Mouse (Mus musculus) megakaryocyte, embryonic 14.5 days (primary cell): Measurements from ENCODE around the gene Cyp11a1. TPM values are rescaled to one million over a fixed set of nuclear protein-coding genes. Genes with fewer than 3 reads are reported as not detected.

Experiments used
- H3K27me3 ChIP-seq: replicated peaks from 2 replicates; pipeline ENCODE3; 2012; ENCODE audit warnings: inconsistent platforms
- H3K36me3 ChIP-seq: replicated peaks from 2 replicates; pipeline ENCODE3; 2012; ENCODE audit warnings: low read length, inconsistent platforms, mixed read lengths
- H3K4me1 ChIP-seq: 2 replicates; pipeline ENCODE4 v1.6.1; 2012; ENCODE audit warnings: inconsistent platforms
- H3K4me3 ChIP-seq: replicated peaks from 2 replicates; pipeline ENCODE3; 2012; ENCODE audit warnings: moderate library complexity, mild to moderate bottlenecking, inconsistent platforms
- H3K9me3 ChIP-seq: 2 replicates; pipeline ENCODE4 v1.6.1; 2012; ENCODE audit warnings: inconsistent platforms
- FLI1 ChIP-seq: IDR thresholded peaks from 2 replicates; pipeline ENCODE4 v1.6.1; 2012; ENCODE audit warnings: low read length, inconsistent platforms, mixed read lengths
- GATA1 ChIP-seq: IDR thresholded peaks from 3 replicates; pipeline ENCODE4 v1.6.1; 2012; ENCODE audit warnings: mixed read lengths, low read length, inconsistent platforms, borderline replicate concordance
- polyA plus RNA-seq: library from polyadenylated mRNA; stranded (reverse); fragments of >175 nt; gene quantifications from 2 replicates; pipeline ENCODE4 v1.2.3, GENCODE M21; 2012; ENCODE audit warnings: low replicate concordance; ENCODE audit not compliant: insufficient read depth

The Cyp11a1 gene
- polyA plus RNA-seq, 1 experiment: 7.5 TPM

- H3K27me3 ChIP-seq: peaks cover 55% of the 10 kb centered on the region
- H3K36me3 ChIP-seq: no peaks in the 10 kb centered on the region
- H3K4me3 ChIP-seq: no peak overlapping the region
- TF ChIP-seq FLI1 (no peak), GATA1 (no peak)
- H3K4me1 ChIP-seq: peaks cover 22% of the 10 kb centered on the region
- H3K9me3 ChIP-seq: no peaks in the 10 kb centered on the region
These were observed 12.2 kb downstream of the Cyp11a1 start for GRCm38 (mm10) chr9:58018385-58018784.

GRCm38 (mm10) chr9:58025995-58026394 is 19.8 kb downstream of the Cyp11a1 start:
- H3K36me3 ChIP-seq: no peaks in the 10 kb centered on the region
- H3K9me3 ChIP-seq: no peaks in the 10 kb centered on the region
- H3K4me3 ChIP-seq: no peak overlapping the region
- no peaks in the 10 kb centered on the region for H3K4me1 ChIP-seq
- TF ChIP-seq FLI1 (no peak), GATA1 (no peak)
- peaks cover 81% of the 10 kb centered on the region for H3K27me3 ChIP-seq

GRCm38 (mm10) chr9:58027426-58028180 is 21.4 kb downstream of the Cyp11a1 start:
- peaks cover 87% of the 10 kb centered on the region for H3K27me3 ChIP-seq
- no peak overlapping the region for H3K4me3 ChIP-seq
- no peaks in the 10 kb centered on the region for H3K4me1 ChIP-seq
- H3K9me3 ChIP-seq: no peaks in the 10 kb centered on the region
- H3K36me3 ChIP-seq: no peaks in the 10 kb centered on the region
- TF ChIP-seq FLI1 (no peak), GATA1 (no peak)

GRCm38 (mm10) chr9:58028841-58029240 is 22.6 kb downstream of the Cyp11a1 start:
- no peak for TF ChIP-seq GATA1
- TF ChIP-seq FLI1: no peak
- Histone ChIP-seq H3K4me1 (no peaks in the 10 kb centered on the region), H3K36me3 (no peaks in the 10 kb centered on the region)

GRCm38 (mm10) chr9:58029635-58030034 is 23.4 kb downstream of the Cyp11a1 start:
- no peak overlapping the region for H3K4me3 ChIP-seq
- TF ChIP-seq GATA1: no peak
- TF ChIP-seq FLI1: no peak
- H3K4me1 ChIP-seq: no peaks in the 10 kb centered on the region
- no peaks in the 10 kb centered on the region for H3K9me3 ChIP-seq
- H3K27me3 ChIP-seq: peaks cover 87% of the 10 kb centered on the region
- no peaks in the 10 kb centered on the region for H3K36me3 ChIP-seq

More at GRCm38 (mm10) chr9:58028841-58029240, 22.6 kb downstream of the Cyp11a1 start:
- Histone ChIP-seq H3K27me3 (peaks cover 90% of the 10 kb centered on the region), H3K4me3 (no peak overlapping the region), H3K9me3 (no peaks in the 10 kb centered on the region)

- Histone ChIP-seq H3K4me3 (no peak overlapping the region), H3K36me3 (no peaks in the 10 kb centered on the region), H3K27me3 (peaks cover 84% of the 10 kb centered on the region), H3K9me3 (no peaks in the 10 kb centered on the region), H3K4me1 (no peaks in the 10 kb centered on the region)
- TF ChIP-seq FLI1 (no peak), GATA1 (no peak)
These were observed 25.7 kb downstream of the Cyp11a1 start for GRCm38 (mm10) chr9:58031895-58032294.

GRCm38 (mm10) chr9:58035519-58035918 is 29.3 kb downstream of the Cyp11a1 start:
- H3K4me3 ChIP-seq: no peak overlapping the region
- H3K9me3 ChIP-seq: no peaks in the 10 kb centered on the region
- peaks cover 87% of the 10 kb centered on the region for H3K27me3 ChIP-seq
- H3K36me3 ChIP-seq: no peaks in the 10 kb centered on the region
- TF ChIP-seq FLI1 (no peak), GATA1 (no peak)
- peaks cover 5% of the 10 kb centered on the region; the same call in 1 of the 2 replicates for H3K4me1 ChIP-seq

- Histone ChIP-seq H3K4me3 (no peak overlapping the region), H3K27me3 (peaks cover 86% of the 10 kb centered on the region), H3K9me3 (no peaks in the 10 kb centered on the region), H3K4me1 (peaks cover 5% of the 10 kb centered on the region; the same call in 1 of the 2 replicates), H3K36me3 (no peaks in the 10 kb centered on the region)
- TF ChIP-seq GATA1 (no peak), FLI1 (no peak)
These were observed 29.9 kb downstream of the Cyp11a1 start for GRCm38 (mm10) chr9:58035951-58036698.

GRCm38 (mm10) chr9:58036961-58037360 is 30.8 kb downstream of the Cyp11a1 start:
- H3K27me3 ChIP-seq: peaks cover 86% of the 10 kb centered on the region
- TF ChIP-seq GATA1: no peak
- TF ChIP-seq FLI1: no peak
- H3K4me1 ChIP-seq: peaks cover 5% of the 10 kb centered on the region; the same call in 1 of the 2 replicates
- H3K9me3 ChIP-seq: no peaks in the 10 kb centered on the region
- H3K4me3 ChIP-seq: no peak overlapping the region
- no peaks in the 10 kb centered on the region for H3K36me3 ChIP-seq
